18 mouse cellular contexts compared by ENCODE assay signal in the genomic region with DNA sequence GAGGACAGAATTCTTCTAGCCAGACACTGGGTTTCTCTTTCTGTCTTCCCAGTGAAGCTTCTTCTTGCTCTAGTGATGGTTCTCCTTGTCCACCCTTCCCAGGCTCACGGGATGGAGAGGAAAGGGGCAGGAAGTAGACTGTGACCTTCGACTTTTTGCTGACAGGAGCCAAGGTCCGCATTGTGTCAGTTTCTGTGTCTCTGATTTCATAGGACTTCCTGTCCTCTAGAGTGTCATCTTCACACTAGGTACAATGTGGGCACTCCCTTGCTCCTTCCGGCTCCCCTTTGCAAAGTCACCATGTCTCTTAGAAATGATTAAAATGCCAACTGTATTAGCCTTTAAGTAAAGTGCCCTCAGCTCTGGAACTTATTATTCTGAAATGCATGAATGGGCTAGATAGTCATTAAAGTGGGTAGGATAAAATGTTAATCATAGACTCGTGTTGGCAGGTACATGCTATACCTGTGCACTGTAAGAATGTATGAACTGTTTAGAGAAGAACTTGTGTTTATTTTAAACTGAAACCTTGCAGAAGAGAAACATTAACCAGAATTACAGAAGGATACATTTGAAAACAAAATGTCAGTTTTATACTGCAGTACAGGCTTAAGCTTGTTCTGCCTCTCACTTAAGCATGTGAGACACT.
A peak's percentile ranks its signal among the peaks of the same experiment; 100 is the strongest.
DNase-seq lines count a peak whose midpoint lies in the region; ATAC-seq and TF ChIP-seq lines count a peak whose summit lies in the region.
"Had no signal": no experiment of that assay in that cellular context is flagged by ENCODE, and none has a peak within 500 bp of the region (broad histone marks: within the 10 kb centered on the region; RNA-seq: fewer than 3 reads in every experiment).

No protein-coding gene starts in this region.

- H3K9ac ChIP-seq in intestine, embryonic 16.5 days (ENCODE audit: low read depth, low read length) = no peak overlapping the region
- no peak overlapping the region for H3K9ac ChIP-seq in stomach, embryonic 16.5 days (ENCODE audit: low read length)
- H3K9ac ChIP-seq in forebrain, embryonic 13.5 days = no peak overlapping the region
- H3K9ac ChIP-seq: forebrain, postnatal 0 days; limb, embryonic 13.5 days; neural tube, embryonic 15.5 days had no signal

- peak; percentile 38; the same call in 1 of the 2 replicates for ATAC-seq in intestine, embryonic 16.5 days
- peak; percentile 60; the same call in 1 of the 2 replicates for ATAC-seq in stomach, embryonic 16.5 days (ENCODE audit: insufficient read depth, low FRiP score)
- ATAC-seq in forebrain, embryonic 13.5 days = no peak
- ATAC-seq in cerebellum, adult (ENCODE audit: insufficient number of reproducible peaks, low FRiP score, low TSS enrichment) = no peak
- ATAC-seq: forebrain, postnatal 0 days had no signal

- no peak for DNase-seq in gastrocnemius, adult 2 months
- no peak for DNase-seq in gastrocnemius, postnatal 10 days
- peak; percentile 36 for DNase-seq in kidney, postnatal 10 days
- DNase-seq: B cell, adult 2 months; cerebellum, adult 9-11 months; embryo, embryonic 11 days; forebrain, postnatal 0 days; lung, adult 18-20 months; right cerebral cortex, adult 18-20 months; thymus, postnatal 14 days had no signal

- H3K4me1 ChIP-seq in intestine, embryonic 16.5 days (ENCODE audit: control insufficient read depth, insufficient read depth, low read length) = no peaks in the 10 kb centered on the region
- peaks cover 8% of the 10 kb centered on the region; the same call in 1 of the 2 replicates for H3K4me1 ChIP-seq in stomach, embryonic 16.5 days (ENCODE audit: control insufficient read depth, insufficient read depth, low read length)
- no peaks in the 10 kb centered on the region for H3K4me1 ChIP-seq in forebrain, embryonic 13.5 days
- H3K4me1 ChIP-seq: hindbrain, embryonic 10.5 days; neural tube, embryonic 15.5 days had no signal

- no peak overlapping the region for H3K4me3 ChIP-seq in gastrocnemius, adult 2 months
- H3K4me3 ChIP-seq in intestine, embryonic 16.5 days (ENCODE audit: low read length) = no peak overlapping the region
- no peak overlapping the region for H3K4me3 ChIP-seq in stomach, embryonic 16.5 days (replicated peaks; ENCODE audit: low read length)
- H3K4me3 ChIP-seq in forebrain, embryonic 13.5 days = no peak overlapping the region
- H3K4me3 ChIP-seq: hindbrain, embryonic 10.5 days; limb, embryonic 13.5 days; neural tube, embryonic 15.5 days had no signal

- no peak for TF ChIP-seq CTCF in gastrocnemius, adult 2 months (IDR thresholded peaks at IDR 0.05)

- no peaks in the 10 kb centered on the region for H3K9me3 ChIP-seq in intestine, embryonic 16.5 days (ENCODE audit: control insufficient read depth, low read length)
- H3K9me3 ChIP-seq in stomach, embryonic 16.5 days (replicated peaks; ENCODE audit: control insufficient read depth, low read length) = no peaks in the 10 kb centered on the region
- H3K9me3 ChIP-seq in forebrain, embryonic 13.5 days (replicated peaks) = no peaks in the 10 kb centered on the region
- H3K9me3 ChIP-seq: hindbrain, embryonic 10.5 days; neural tube, embryonic 15.5 days had no signal

- H3K27ac ChIP-seq in gastrocnemius, adult 2 months = peak overlapping the region; percentile 38; the same call in 1 of the 2 replicates
- no peak overlapping the region; the same call in 1 of the 2 replicates for H3K27ac ChIP-seq in intestine, embryonic 16.5 days (ENCODE audit: low read length)
- peak overlapping the region; percentile 18 for H3K27ac ChIP-seq in stomach, embryonic 16.5 days (ENCODE audit: low read length)
- H3K27ac ChIP-seq in forebrain, embryonic 13.5 days = no peak overlapping the region
- H3K27ac ChIP-seq: hindbrain, embryonic 10.5 days; limb, embryonic 13.5 days; neural tube, embryonic 15.5 days had no signal

- intact Hi-C loops in gastrocnemius, adult 2 months (cut with DNase I) = no loop called here

- no peaks in the 10 kb centered on the region for H3K27me3 ChIP-seq in intestine, embryonic 16.5 days (replicated peaks; ENCODE audit: control insufficient read depth, insufficient read depth, low read length)
- no peaks in the 10 kb centered on the region for H3K27me3 ChIP-seq in stomach, embryonic 16.5 days (ENCODE audit: control insufficient read depth, insufficient read depth, low read length)
- H3K27me3 ChIP-seq in forebrain, embryonic 13.5 days = no peaks in the 10 kb centered on the region
- H3K27me3 ChIP-seq: limb, embryonic 13.5 days; neural tube, embryonic 15.5 days had no signal

- no peaks in the 10 kb centered on the region for H3K36me3 ChIP-seq in intestine, embryonic 16.5 days (ENCODE audit: control insufficient read depth, insufficient read depth, low read length)
- H3K36me3 ChIP-seq in stomach, embryonic 16.5 days (ENCODE audit: control insufficient read depth, insufficient read depth, low read length) = no peaks in the 10 kb centered on the region
- H3K36me3 ChIP-seq in forebrain, embryonic 13.5 days (ENCODE audit: poor library complexity, severe bottlenecking) = no peaks in the 10 kb centered on the region
- H3K36me3 ChIP-seq: hindbrain, embryonic 10.5 days; limb, embryonic 13.5 days; neural tube, embryonic 15.5 days had no signal

- no peak overlapping the region for H3K4me2 ChIP-seq in intestine, embryonic 16.5 days (ENCODE audit: low read depth, low read length)
- no peak overlapping the region for H3K4me2 ChIP-seq in stomach, embryonic 16.5 days (ENCODE audit: low read depth, low read length)
- H3K4me2 ChIP-seq in forebrain, embryonic 13.5 days = no peak overlapping the region
- H3K4me2 ChIP-seq: heart, embryonic 11.5 days; limb, embryonic 13.5 days; neural tube, embryonic 15.5 days had no signal

- WGBS in intestine, embryonic 16.5 days = 58% methylated on average over 5 of the region's 5 CpGs
- 55% methylated on average over 5 of the region's 5 CpGs for WGBS in stomach, embryonic 16.5 days
- 90% methylated on average over 5 of the region's 5 CpGs for WGBS in forebrain, embryonic 13.5 days

Comparison
In these comparisons a context has a peak if more than half of its experiments do, and no peak if none do; other contexts are left out.
1. H3K27ac ChIP-seq: peak in gastrocnemius, adult 2 months (single experiment) and stomach, embryonic 16.5 days (single experiment); none in intestine, embryonic 16.5 days (single experiment) and forebrain, embryonic 13.5 days (single experiment).
2. ATAC-seq: peak in intestine, embryonic 16.5 days (single experiment) and stomach, embryonic 16.5 days (single experiment); none in forebrain, embryonic 13.5 days (single experiment) and cerebellum, adult (single experiment).